Mouse (Mus musculus) spleen, adult 18-20 months (tissue): ENCODE measurements around the gene Zbtb11.
"Not testable (repeated sequence)": the region's sequence is repeated elsewhere in the genome, so short reads cannot be mapped to it uniquely, and the experiment has no call there.

Source experiments
- DNase-seq, 2 experiments: peaks; one replicate each; pipeline ENCODE4 v3.0.0; 2022; ENCODE audit warnings: mixed read lengths in 2 of 2

The Zbtb11 gene

GRCm38 (mm10) chr16:56048038-56048437 is 74.4 kb downstream of the Zbtb11 start, which contains the start of gene Senp7:
TSS of gene Senp7 (plus strand) at chr16:56048338.
- not testable (repeated sequence) for DNase-seq

DNA sequence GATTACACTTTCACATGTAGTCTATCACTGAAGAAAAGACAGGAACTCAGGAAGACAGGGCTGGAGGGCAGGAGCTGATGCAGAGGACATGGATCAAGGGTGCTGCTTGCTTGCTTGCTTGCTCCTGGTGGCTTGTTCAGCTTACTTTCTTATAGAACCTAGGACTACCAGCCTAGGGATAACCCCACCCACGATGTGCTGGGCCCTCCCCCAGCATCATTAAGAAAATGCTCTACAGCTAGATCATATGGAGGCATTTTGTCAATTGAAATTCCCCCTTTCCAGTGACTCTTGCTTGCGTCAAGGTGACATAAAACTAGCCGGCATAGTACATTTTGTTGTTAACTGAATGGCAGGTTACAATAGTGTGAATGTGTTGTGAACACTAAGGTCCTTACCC is 82.2 kb downstream of the Zbtb11 start:
- DNase-seq: no peak

DNA sequence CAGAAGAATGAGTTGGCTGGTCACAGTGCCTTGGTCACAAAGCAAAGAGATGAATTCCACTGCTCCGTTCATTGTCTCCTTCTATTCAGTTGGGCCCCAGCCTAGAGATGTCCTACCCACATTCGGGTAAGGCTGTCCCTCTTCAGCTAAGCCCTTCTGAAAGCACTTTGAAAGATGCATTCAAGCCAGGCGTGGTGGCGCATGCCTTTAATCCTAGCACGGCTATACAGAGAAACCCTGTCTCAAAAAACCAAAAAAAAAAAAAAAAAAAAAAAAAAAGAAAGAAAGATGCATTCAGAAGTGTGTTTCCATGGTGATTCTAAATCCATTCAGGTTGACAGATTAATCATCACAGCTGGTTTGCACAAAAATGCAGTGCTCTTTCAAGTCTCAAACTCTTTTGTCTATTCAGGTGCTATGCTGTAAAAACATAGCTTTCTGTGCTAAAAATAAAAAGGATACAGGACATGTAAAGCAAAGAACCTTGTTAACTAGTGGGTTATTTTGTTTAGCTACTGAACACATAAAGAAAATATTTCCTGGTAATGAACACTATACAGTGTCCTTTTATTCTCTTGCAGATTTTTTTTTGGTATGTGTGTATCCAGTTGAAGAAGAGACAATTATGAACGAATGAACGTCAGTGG is 83.4 kb downstream of the Zbtb11 start:
- no peak for DNase-seq

DNA sequence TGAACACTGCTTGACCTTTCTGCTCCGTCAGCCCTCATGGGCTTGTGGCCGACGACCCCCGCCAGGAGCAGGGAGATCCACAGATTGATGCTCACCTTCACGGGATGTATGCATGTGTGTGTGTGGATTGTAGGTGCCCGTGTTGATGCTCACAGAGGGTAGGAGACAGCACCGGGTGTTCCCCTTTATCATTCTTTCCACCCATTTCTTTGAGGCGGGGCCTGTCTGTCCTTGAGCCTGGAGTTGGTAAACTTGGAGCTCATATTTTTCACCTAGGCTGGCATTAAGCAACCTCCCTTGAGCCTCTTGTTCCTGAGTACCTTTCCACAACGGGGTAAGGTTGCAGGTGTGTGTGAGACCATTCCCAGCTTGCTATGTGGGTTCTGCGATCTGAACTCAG is 84.5 kb downstream of the Zbtb11 start:
- no peak for DNase-seq
